Mouse (Mus musculus) ES-Bruce4 (cell line): Measurements from ENCODE around the gene Sec14l3. TPM values are rescaled to one million over a fixed set of nuclear protein-coding genes. Genes with fewer than 3 reads are reported as not detected.
A peak's percentile ranks its signal among the peaks of the same experiment; 100 is the strongest.

ENCODE experiments used
- H3K27ac ChIP-seq: 2 replicates; pipeline ENCODE4 v1.5.1; 2012; ENCODE audit warnings: low read length, inconsistent platforms; ENCODE audit not compliant: insufficient read depth
- H3K27me3 ChIP-seq: 2 replicates; pipeline ENCODE4 v1.6.1; 2012; ENCODE audit warnings: mild to moderate bottlenecking, low read length, inconsistent platforms; ENCODE audit not compliant: control insufficient read depth, poor library complexity, insufficient read depth, severe bottlenecking
- H3K36me3 ChIP-seq: 2 replicates; pipeline ENCODE4 v1.6.1; 2012; ENCODE audit warnings: inconsistent platforms, mild to moderate bottlenecking, low read length, moderate library complexity; ENCODE audit not compliant: control insufficient read depth, poor library complexity, insufficient read depth, severe bottlenecking
- H3K4me1 ChIP-seq: one replicate; pipeline ENCODE4 v1.8.1; 2011; ENCODE audit warnings: low read length; ENCODE audit not compliant: control insufficient read depth, insufficient read depth
- H3K4me3 ChIP-seq: 2 replicates; pipeline ENCODE4 v1.5.1; 2011; ENCODE audit warnings: low read depth, mild to moderate bottlenecking, low read length
- H3K9ac ChIP-seq: 2 replicates; pipeline ENCODE4 v1.6.1; 2012; ENCODE audit warnings: low read depth, mild to moderate bottlenecking, inconsistent platforms; ENCODE audit not compliant: poor library complexity, severe bottlenecking
- H3K9me3 ChIP-seq: replicated peaks from 2 replicates; pipeline ENCODE4 v1.6.1; 2012; ENCODE audit warnings: mild to moderate bottlenecking, low read length, inconsistent platforms; ENCODE audit not compliant: control insufficient read depth, poor library complexity, insufficient read depth, severe bottlenecking
- CTCF ChIP-seq: IDR thresholded peaks from one replicate; pipeline ENCODE4 v1.8.1; 2011; ENCODE audit warnings: low read depth, low read length
- EP300 ChIP-seq: IDR thresholded peaks from 2 replicates; pipeline ENCODE4 v1.6.1; 2011; ENCODE audit warnings: low read depth, low read length; ENCODE audit not compliant: insufficient read depth
- POLR2A ChIP-seq: IDR thresholded peaks from one replicate; pipeline ENCODE4 v1.8.1; 2011; ENCODE audit warnings: low read length; ENCODE audit not compliant: insufficient read depth
- polyA plus RNA-seq: library from polyadenylated mRNA; stranded (reverse); fragments of >200 nt; gene quantifications from 2 replicates; pipeline ENCODE4 v1.2.4, GENCODE M21; 2011; ENCODE audit warnings: low read depth; ENCODE audit not compliant: missing spikeins, insufficient read depth, insufficient read length

Gene Sec14l3
- polyA plus RNA-seq, 1 experiment: not detected

DNA sequence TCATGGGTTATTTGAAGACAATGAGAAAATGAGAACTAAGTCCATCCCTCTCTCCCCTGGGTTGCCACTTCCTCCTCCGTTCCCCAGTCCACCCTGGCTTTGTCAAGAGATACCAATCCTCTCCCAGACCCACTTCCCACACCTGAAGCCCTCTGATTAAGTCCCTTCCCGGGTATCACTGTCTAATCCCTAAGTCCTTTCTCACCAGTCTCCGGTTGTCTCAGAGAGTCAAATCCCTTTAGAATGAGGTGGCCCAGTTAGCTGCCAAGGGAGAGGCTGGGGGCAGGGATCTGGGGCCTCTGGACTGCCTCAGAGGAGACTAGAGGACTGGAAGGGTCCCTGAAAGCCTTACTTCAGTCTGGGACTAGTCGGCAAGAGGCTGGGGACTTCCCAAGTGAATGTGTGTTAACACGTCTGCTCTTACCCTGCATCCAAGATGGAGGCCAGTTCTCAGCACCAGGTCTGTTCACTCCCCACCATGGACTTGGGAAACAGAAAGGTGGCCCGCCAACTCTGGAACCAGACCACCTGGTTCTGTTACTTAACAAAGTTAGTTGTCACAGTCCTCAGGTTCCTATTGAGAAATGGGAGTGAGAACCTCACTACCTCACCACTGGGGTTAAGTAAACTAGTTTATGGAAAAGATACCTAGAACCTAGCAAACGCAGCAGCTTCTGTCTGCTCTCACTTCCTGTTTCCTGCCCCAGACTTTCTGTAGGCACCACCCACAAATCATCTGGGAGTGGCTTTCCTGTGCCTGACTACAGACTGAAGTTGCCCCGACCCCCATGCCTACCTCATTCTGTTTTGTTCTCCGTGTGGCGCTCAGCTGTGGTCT lies 58.3 kb downstream of the Sec14l3 start, which contains the start of gene Sec14l2:
Sec14l2 (minus strand) TSS at position 674 of the 838 bp plus-strand sequence.
- peak within 1 kb of the TSS; percentile 49; the same call in 1 of the 2 replicates for H3K27ac ChIP-seq
- peak within 1 kb of the TSS; percentile 34 for H3K4me3 ChIP-seq
- H3K27me3 ChIP-seq: no peaks in the 10 kb centered on the region
- no peaks in the 10 kb centered on the region for H3K9me3 ChIP-seq
- H3K9ac ChIP-seq: peak within 1 kb of the TSS; percentile 65
- TF ChIP-seq CTCF (no peak), POLR2A (peak; percentile 72)
- no peaks in the 10 kb centered on the region for H3K4me1 ChIP-seq
- no peaks in the 10 kb centered on the region for H3K36me3 ChIP-seq

DNA sequence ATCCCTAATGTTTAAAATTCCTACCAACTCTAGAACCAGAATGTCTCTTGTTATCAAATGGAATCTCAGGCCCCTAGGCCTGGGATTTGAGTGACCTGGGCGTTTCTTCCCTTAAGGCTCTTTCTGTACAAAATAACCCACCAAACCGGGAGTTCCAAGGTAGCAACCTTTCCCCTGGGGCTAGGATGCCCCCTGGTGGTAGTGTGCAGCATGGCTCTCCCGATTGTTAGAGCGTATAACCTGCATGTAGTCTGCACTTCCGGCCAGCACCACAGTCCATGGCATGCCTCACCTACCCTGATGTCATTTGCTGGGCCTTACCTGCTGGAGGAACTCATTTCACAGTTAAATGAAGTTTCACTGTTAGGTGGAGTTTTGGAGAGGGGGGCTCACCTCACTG lies 59.3 kb downstream of the Sec14l3 start:
- Histone ChIP-seq H3K36me3 (no peaks in the 10 kb centered on the region), H3K4me3 (no peak overlapping the region), H3K9me3 (no peaks in the 10 kb centered on the region), H3K4me1 (no peaks in the 10 kb centered on the region), H3K9ac (0 out of 2 replicates have a peak overlapping the region, but pooled peaks have one; percentile 65), H3K27me3 (no peaks in the 10 kb centered on the region), H3K27ac (no peak overlapping the region)
- peak; percentile 89 for TF ChIP-seq CTCF
- TF ChIP-seq EP300: no peak

DNA sequence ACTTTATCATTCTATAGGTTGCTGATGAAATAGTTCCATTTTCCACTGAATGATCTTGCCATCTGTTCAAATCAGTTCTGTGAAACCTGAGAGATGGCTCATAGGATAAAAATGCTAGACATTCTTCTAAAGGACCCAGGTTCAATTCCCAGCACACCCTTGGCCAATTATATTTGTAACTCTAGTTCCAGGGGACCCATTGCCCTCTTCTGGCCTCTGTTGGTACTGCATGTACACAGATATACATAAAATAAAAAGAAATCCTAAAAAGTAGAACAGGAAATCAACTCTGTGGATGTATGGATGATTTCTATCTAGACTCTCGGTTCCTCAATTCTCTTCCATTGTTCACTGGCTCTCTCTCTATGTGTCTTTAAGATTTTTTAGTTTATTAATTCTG lies 62.4 kb downstream of the Sec14l3 start:
- Histone ChIP-seq H3K27ac (no peak overlapping the region), H3K36me3 (no peaks in the 10 kb centered on the region), H3K9ac (no peak overlapping the region), H3K4me1 (peaks cover 2% of the 10 kb centered on the region), H3K9me3 (no peaks in the 10 kb centered on the region), H3K4me3 (no peak overlapping the region), H3K27me3 (no peaks in the 10 kb centered on the region)
- TF ChIP-seq EP300 (no peak), POLR2A (no peak), CTCF (peak; percentile 1)

Other genes with a start within 250 kb of the Sec14l3 start
- 0.67 and 1.5 TPM in 2 replicates for gene Osbp2, start 200.9 kb upstream of the Sec14l3 start, polyA plus RNA-seq
- gene 4921536K21Rik, start 169.7 kb upstream of the Sec14l3 start, polyA plus RNA-seq: 0.72 and 1.1 TPM in 2 replicates
- gene Dusp18, start 169.6 kb upstream of the Sec14l3 start, polyA plus RNA-seq: 3.3 and 4.0 TPM in 2 replicates
- 2.9 and 3.1 TPM in 2 replicates for gene Slc35e4, start 150.2 kb upstream of the Sec14l3 start, polyA plus RNA-seq
- 45.8 and 47.8 TPM in 2 replicates for gene Tcn2, start 132.7 kb upstream of the Sec14l3 start, polyA plus RNA-seq
- gene Pes1, start 100.9 kb upstream of the Sec14l3 start, polyA plus RNA-seq: 248 and 252 TPM in 2 replicates
- not detected in 2 replicates for gene 4930556J24Rik, start 88.1 kb upstream of the Sec14l3 start, polyA plus RNA-seq
- 1.6 and 1.8 TPM in 2 replicates for gene Gal3st1, start 81.2 kb upstream of the Sec14l3 start, polyA plus RNA-seq
- gene Sec14l4, start 33.4 kb upstream of the Sec14l3 start, polyA plus RNA-seq: 5.2 and 7.4 TPM in 2 replicates
- gene Mtfp1, start 30.6 kb downstream of the Sec14l3 start, polyA plus RNA-seq: 8.3 and 10.9 TPM in 2 replicates
- 4.2 and 5.4 TPM in 2 replicates for gene Sec14l2, start 58.6 kb downstream of the Sec14l3 start, polyA plus RNA-seq
- gene Rnf215, start 70.4 kb downstream of the Sec14l3 start, polyA plus RNA-seq: 8.0 and 8.9 TPM in 2 replicates
- gene Ccdc157, start 95.5 kb downstream of the Sec14l3 start, polyA plus RNA-seq: 3.7 and 5.8 TPM in 2 replicates
- gene Sf3a1, start 95.5 kb downstream of the Sec14l3 start, polyA plus RNA-seq: 117 and 125 TPM in 2 replicates
- gene Tbc1d10a, start 121.9 kb downstream of the Sec14l3 start, polyA plus RNA-seq: 19.9 and 20.5 TPM in 2 replicates
- 29.6 and 35.2 TPM in 2 replicates for gene Castor1, start 153.4 kb downstream of the Sec14l3 start, polyA plus RNA-seq
- gene Osm, start 171.6 kb downstream of the Sec14l3 start, polyA plus RNA-seq: 0.52 and 0.88 TPM in 2 replicates
- 12.1 and 13.3 TPM in 2 replicates for gene Lif, start 192.7 kb downstream of the Sec14l3 start, polyA plus RNA-seq